Mouse (Mus musculus) hindbrain, embryonic 11.5 days (tissue): ENCODE measurements around the gene Prb1. TPM values are rescaled to one million over a fixed set of nuclear protein-coding genes. Genes with fewer than 3 reads are reported as not detected.
"Not testable (repeated sequence)": the region's sequence is repeated elsewhere in the genome, so short reads cannot be mapped to it uniquely, and the experiment has no call there.

Experiments
- ATAC-seq: fragments of 200-750 bp; cut with Nextera tagmentation; 2 replicates; pipeline ENCODE4 v1.8.0; 2017; ENCODE audit warnings: mild to moderate bottlenecking, moderate TSS enrichment, moderate library complexity; ENCODE audit not compliant: low FRiP score
- DNase-seq: peaks from one replicate; pipeline ENCODE4 v3.0.0-alpha.2; 2015; ENCODE audit warnings: low spot score
- H3K27ac ChIP-seq: fragments of 300-500 bp; sonication (generic); 2 replicates; pipeline ENCODE4 v1.5.1; 2014; ENCODE audit warnings: mild to moderate bottlenecking, low read depth, low read length
- H3K27me3 ChIP-seq: fragments of 300-500 bp; sonication (generic); 2 replicates; pipeline ENCODE4 v1.6.1; 2014; ENCODE audit warnings: mild to moderate bottlenecking, low read length, moderate library complexity, mixed read lengths; ENCODE audit not compliant: control insufficient read depth, insufficient read depth
- H3K36me3 ChIP-seq: fragments of 300-500 bp; sonication (generic); 2 replicates; pipeline ENCODE4 v1.6.1; 2014; ENCODE audit warnings: mild to moderate bottlenecking, low read length, moderate library complexity, mixed read lengths; ENCODE audit not compliant: control insufficient read depth, insufficient read depth
- H3K4me1 ChIP-seq: fragments of 300-500 bp; sonication (generic); replicated peaks from 2 replicates; pipeline ENCODE4 v1.6.1; 2014; ENCODE audit warnings: low read length, mixed read lengths; ENCODE audit not compliant: control insufficient read depth, insufficient read depth
- H3K4me2 ChIP-seq: fragments of 300-500 bp; sonication (generic); replicated peaks from 2 replicates; pipeline ENCODE4 v1.6.1; 2014; ENCODE audit warnings: mild to moderate bottlenecking, low read depth, low read length
- H3K4me3 ChIP-seq: fragments of 300-500 bp; sonication (generic); 2 replicates; pipeline ENCODE4 v1.5.1; 2014; ENCODE audit warnings: low read depth, low read length
- H3K9ac ChIP-seq: fragments of 300-500 bp; sonication (generic); 2 replicates; pipeline ENCODE4 v1.6.1; 2014; ENCODE audit warnings: low read depth, low read length
- H3K9me3 ChIP-seq: fragments of 300-500 bp; sonication (generic); 2 replicates; pipeline ENCODE4 v1.6.1; 2016; ENCODE audit warnings: low read length; ENCODE audit not compliant: control insufficient read depth
- polyA plus RNA-seq: library from polyadenylated mRNA; unstranded; fragments of >200 nt; fragmentation: Nextera tagmentation; extraction: Ambion mirVana; gene quantifications from 2 replicates; pipeline ENCODE4 v1.2.1, GENCODE M21; 2014

Prb1 gene
- polyA plus RNA-seq = not detected in 2 replicates

- not testable (repeated sequence) for H3K4me3 ChIP-seq, ATAC-seq, H3K27ac ChIP-seq, H3K36me3 ChIP-seq, H3K27me3 ChIP-seq, H3K4me1 ChIP-seq, H3K9me3 ChIP-seq, H3K9ac ChIP-seq, DNase-seq, H3K4me2 ChIP-seq
Observed at GRCm38 (mm10) chr6:132210421-132210820, at the start of gene Prb1. Prb1 (minus strand) TSS chr6:132210521.

Other genes starting within 250 kb of the Prb1 start
- gene Prpmp5, start 104.2 kb upstream of the Prb1 start, polyA plus RNA-seq = not detected in 2 replicates
- not detected in 2 replicates for gene Gm8882, start 153.6 kb upstream of the Prb1 start, polyA plus RNA-seq